Mouse (Mus musculus) midbrain, postnatal 0 days (tissue): ENCODE data around the gene Kifc3. TPM values are rescaled to one million over a fixed set of nuclear protein-coding genes. Genes with fewer than 3 reads are reported as not detected.

ENCODE experiments used
- ATAC-seq: fragments of 200-750 bp; cut with Nextera tagmentation; 2 replicates; pipeline ENCODE4 v1.8.0; 2017; ENCODE audit warnings: moderate number of reproducible peaks, mild to moderate bottlenecking, moderate TSS enrichment, moderate library complexity; ENCODE audit not compliant: low FRiP score
- DNase-seq: peaks from one replicate; pipeline ENCODE4 v3.0.0-alpha.2; 2015; ENCODE audit warnings: low spot score
- H3K27ac ChIP-seq: fragments of 300-500 bp; sonication (generic); 2 replicates; pipeline ENCODE4 v1.5.1; 2014; ENCODE audit warnings: low read depth, mild to moderate bottlenecking, low read length, mixed read lengths
- H3K27me3 ChIP-seq: fragments of 300-500 bp; sonication (generic); 2 replicates; pipeline ENCODE4 v1.6.1; 2014; ENCODE audit warnings: low read length, control low read depth, mixed read lengths; ENCODE audit not compliant: insufficient read depth
- H3K36me3 ChIP-seq: fragments of 300-500 bp; sonication (generic); 2 replicates; pipeline ENCODE4 v1.6.1; 2014; ENCODE audit warnings: low read length, control low read depth, mixed read lengths; ENCODE audit not compliant: insufficient read depth
- H3K4me1 ChIP-seq: fragments of 300-500 bp; sonication (generic); 2 replicates; pipeline ENCODE4 v1.6.1; 2014; ENCODE audit warnings: mild to moderate bottlenecking, control low read depth, antibody characterized with exemption, low read length, mixed read lengths; ENCODE audit not compliant: insufficient read depth
- H3K4me2 ChIP-seq: fragments of 300-500 bp; sonication (generic); 2 replicates; pipeline ENCODE4 v1.6.1; 2014; ENCODE audit warnings: low read depth, mild to moderate bottlenecking, low read length, mixed read lengths; ENCODE audit not compliant: poor library complexity, severe bottlenecking
- H3K4me3 ChIP-seq: fragments of 300-500 bp; sonication (generic); 2 replicates; pipeline ENCODE4 v1.5.1; 2014; ENCODE audit warnings: low read depth, mild to moderate bottlenecking, low read length, moderate library complexity
- H3K9ac ChIP-seq: fragments of 300-500 bp; sonication (generic); replicated peaks from 2 replicates; pipeline ENCODE4 v1.6.1; 2014; ENCODE audit warnings: mild to moderate bottlenecking, low read length, moderate library complexity, mixed read lengths; ENCODE audit not compliant: poor library complexity, severe bottlenecking
- H3K9me3 ChIP-seq: fragments of 300-500 bp; sonication (generic); 2 replicates; pipeline ENCODE4 v1.6.1; 2016; ENCODE audit warnings: low read length, control low read depth
- CTCF ChIP-seq: IDR thresholded peaks from 2 replicates; pipeline ENCODE4 v1.5.1; 2016; ENCODE audit warnings: antibody characterized with exemption, mild to moderate bottlenecking
- WGBS: fragments of 180-500 bp; shearing (Covaris S2); extraction: QIAGEN DNeasy Blood & Tissue Kit; methylation state at CpG from one replicate; pipeline ENCODE4 v1.1.7; 2014; 5-methylcytosine and 5-hydroxymethylcytosine counted together
- polyA plus RNA-seq: library from polyadenylated mRNA; unstranded; fragments of >200 nt; fragmentation: Nextera tagmentation; extraction: Ambion mirVana; gene quantifications from 2 replicates; pipeline ENCODE4 v1.2.1, GENCODE M21; 2015
- total RNA-seq: library from RNA; depleted of rRNA; stranded (reverse); fragments of >200 nt; gene quantifications from 2 replicates; pipeline ENCODE4 v1.2.3, GENCODE M21; 2014

Kifc3 gene
- total and polyA plus RNA-seq, 2 experiments from 2014 or later = 38.9 to 57.0 TPM

GRCm38 (mm10) chr8:95101972-95102371 lies 100.6 kb downstream of the Kifc3 start:
- Histone ChIP-seq H3K4me1 (no peaks in the 10 kb centered on the region), H3K36me3 (peaks cover 82% of the 10 kb centered on the region), H3K4me2 (no peak overlapping the region), H3K4me3 (no peak overlapping the region), H3K27ac (no peak overlapping the region), H3K9me3 (no peaks in the 10 kb centered on the region), H3K27me3 (no peaks in the 10 kb centered on the region), H3K9ac (no peak overlapping the region)
- ATAC-seq (0 out of 2 replicates have a peak, but pooled peaks have one; percentile 39), DNase-seq (no peak)
- peak; percentile 71 for TF ChIP-seq CTCF
- WGBS = 76% methylated on average over 4 of the region's 4 CpGs

GRCm38 (mm10) chr8:95099009-95099408 lies 103.6 kb downstream of the Kifc3 start:
- Histone ChIP-seq H3K9ac (no peak overlapping the region), H3K36me3 (peaks cover 95% of the 10 kb centered on the region), H3K27ac (no peak overlapping the region), H3K4me3 (no peak overlapping the region), H3K27me3 (no peaks in the 10 kb centered on the region), H3K4me2 (no peak overlapping the region), H3K4me1 (no peaks in the 10 kb centered on the region), H3K9me3 (no peaks in the 10 kb centered on the region)
- no peak; the same call in 1 of the 2 replicates for ATAC-seq
- TF ChIP-seq CTCF = peak; percentile 97
- 25% methylated on average over 5 of the region's 5 CpGs for WGBS
- DNase-seq = peak; percentile 69

DNA sequence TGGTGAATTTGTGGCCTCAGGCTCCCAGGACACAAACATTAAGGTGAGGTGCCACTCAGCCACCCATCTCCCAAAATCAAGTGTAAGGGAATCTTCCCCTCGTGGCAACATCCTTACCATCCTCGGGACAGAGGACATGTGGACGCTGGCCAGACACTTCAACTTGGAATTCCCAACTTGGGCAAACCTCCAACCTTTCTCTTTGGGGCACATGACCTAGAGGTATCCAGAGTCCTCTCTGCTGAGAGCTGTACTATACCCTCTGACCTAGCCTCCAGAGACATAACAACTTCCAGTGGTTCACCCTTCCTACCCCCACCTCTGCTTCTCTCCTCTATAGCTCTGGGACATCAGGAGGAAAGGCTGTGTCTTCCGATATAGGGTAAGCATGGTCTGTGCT lies 109.0 kb downstream of the Kifc3 start:
- TF ChIP-seq CTCF = no peak
- peaks cover 92% of the 10 kb centered on the region for H3K36me3 ChIP-seq
- H3K27me3 ChIP-seq = no peaks in the 10 kb centered on the region

DNA sequence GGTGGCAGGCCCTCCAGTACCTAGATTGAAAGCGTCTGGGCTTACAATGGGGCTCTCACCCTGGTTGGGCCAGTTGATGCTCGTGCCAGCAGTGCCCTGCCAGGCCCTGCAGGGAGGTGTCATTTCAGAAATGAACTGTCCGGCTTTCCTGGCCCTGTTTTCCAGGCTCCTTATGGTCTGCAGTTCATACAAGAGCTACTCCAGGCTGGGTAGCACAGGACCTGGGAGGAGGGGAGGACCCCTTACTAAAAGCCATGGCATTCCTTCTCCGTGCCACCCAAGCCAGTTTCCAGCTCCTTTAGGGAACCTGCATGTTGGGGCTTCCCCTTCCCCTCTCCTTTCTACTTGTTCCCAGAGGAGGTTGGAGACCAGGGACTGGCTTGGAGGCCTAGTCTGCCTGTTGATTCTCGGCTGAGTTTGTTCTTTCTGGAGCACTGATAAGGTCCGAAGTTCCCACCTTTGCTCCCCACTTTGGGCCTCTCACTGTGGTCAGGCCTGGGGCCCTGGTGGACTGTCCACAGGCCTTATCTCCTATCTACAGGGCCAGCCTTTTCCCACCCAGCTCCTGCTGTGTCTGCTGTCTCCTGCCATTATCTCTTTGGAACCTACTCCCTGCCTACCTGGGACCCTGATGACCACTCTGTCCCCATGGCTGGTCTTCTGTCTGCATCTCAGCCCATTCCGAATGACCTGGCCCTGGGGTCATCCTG lies 117.0 kb downstream of the Kifc3 start:
- Histone ChIP-seq H3K9ac (0 out of 2 replicates have a peak overlapping the region, but pooled peaks have one; percentile 4), H3K9me3 (no peaks in the 10 kb centered on the region), H3K36me3 (peaks cover 59% of the 10 kb centered on the region), H3K27me3 (no peaks in the 10 kb centered on the region), H3K4me1 (peaks cover 7% of the 10 kb centered on the region; the same call in 1 of the 2 replicates), H3K4me3 (no peak overlapping the region), H3K4me2 (no peak overlapping the region), H3K27ac (no peak overlapping the region)
- 91% methylated on average over 7 of the region's 7 CpGs for WGBS
- TF ChIP-seq CTCF = no peak
- ATAC-seq = no peak
- DNase-seq = no peak

More for the DNA sequence above, 109.0 kb downstream of the Kifc3 start:
- DNase-seq (no peak), ATAC-seq (no peak)
- 87% methylated on average over 4 of the region's 4 CpGs for WGBS
- Histone ChIP-seq H3K4me1 (no peaks in the 10 kb centered on the region), H3K4me3 (no peak overlapping the region), H3K4me2 (no peak overlapping the region), H3K9me3 (no peaks in the 10 kb centered on the region), H3K27ac (no peak overlapping the region), H3K9ac (no peak overlapping the region)

DNA sequence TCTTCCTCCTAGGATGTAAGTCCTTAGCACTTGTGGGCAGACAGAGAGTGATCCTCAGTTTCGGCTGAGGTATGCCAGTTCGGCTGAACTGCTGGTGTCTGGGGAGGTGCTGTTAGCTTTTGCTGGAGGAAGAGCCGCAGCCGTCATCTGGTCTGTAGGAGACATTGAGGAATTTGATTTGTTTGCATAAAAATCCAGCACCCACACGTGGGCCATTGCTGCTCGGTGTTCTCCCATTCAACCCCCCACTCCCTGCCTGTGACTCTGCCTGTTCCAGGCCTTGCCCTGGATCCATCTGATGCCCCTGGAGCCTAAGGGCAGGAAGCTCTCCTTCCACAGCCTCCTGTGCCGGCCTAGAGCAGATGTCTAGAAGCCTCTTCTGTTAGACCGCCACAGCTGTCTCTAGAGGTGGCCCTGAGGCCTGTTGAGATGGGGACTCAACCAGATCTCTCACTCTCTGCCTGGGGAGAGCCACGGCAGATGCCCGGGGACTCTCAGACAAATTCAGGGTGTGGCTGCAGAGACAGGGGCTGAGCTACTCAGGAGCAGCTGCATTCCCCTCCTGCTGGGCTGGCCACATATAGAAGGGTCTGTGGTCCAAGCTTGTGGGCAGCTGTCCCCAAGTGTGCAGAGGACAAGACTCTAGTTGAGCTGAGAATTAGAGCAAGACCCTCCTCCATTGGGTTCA lies 117.7 kb downstream of the Kifc3 start:
- Histone ChIP-seq H3K27ac (no peak overlapping the region), H3K4me1 (peaks cover 7% of the 10 kb centered on the region; the same call in 1 of the 2 replicates), H3K9ac (0 out of 2 replicates have a peak overlapping the region, but pooled peaks have one; percentile 4), H3K9me3 (no peaks in the 10 kb centered on the region), H3K36me3 (peaks cover 52% of the 10 kb centered on the region), H3K4me2 (no peak overlapping the region), H3K4me3 (no peak overlapping the region), H3K27me3 (no peaks in the 10 kb centered on the region)
- ATAC-seq = no peak
- no peak for TF ChIP-seq CTCF
- no peak for DNase-seq
- 89% methylated on average over 10 of the region's 10 CpGs for WGBS

GRCm38 (mm10) chr8:95084261-95084660 lies 118.4 kb downstream of the Kifc3 start:
- ATAC-seq (no peak), DNase-seq (no peak)
- Histone ChIP-seq H3K4me1 (peaks cover 7% of the 10 kb centered on the region; the same call in 1 of the 2 replicates), H3K4me3 (no peak overlapping the region), H3K27ac (no peak overlapping the region), H3K27me3 (no peaks in the 10 kb centered on the region), H3K9me3 (no peaks in the 10 kb centered on the region), H3K36me3 (peaks cover 46% of the 10 kb centered on the region), H3K9ac (no peak overlapping the region), H3K4me2 (no peak overlapping the region)
- WGBS = 92% methylated on average over 4 of the region's 4 CpGs
- TF ChIP-seq CTCF = no peak
